Mouse (Mus musculus): Measurements from ENCODE around the gene Fam216a.
"Not testable (repeated sequence)": the region's sequence is repeated elsewhere in the genome, so short reads cannot be mapped to it uniquely, and the experiment has no call there.

Gene Fam216a

DNA sequence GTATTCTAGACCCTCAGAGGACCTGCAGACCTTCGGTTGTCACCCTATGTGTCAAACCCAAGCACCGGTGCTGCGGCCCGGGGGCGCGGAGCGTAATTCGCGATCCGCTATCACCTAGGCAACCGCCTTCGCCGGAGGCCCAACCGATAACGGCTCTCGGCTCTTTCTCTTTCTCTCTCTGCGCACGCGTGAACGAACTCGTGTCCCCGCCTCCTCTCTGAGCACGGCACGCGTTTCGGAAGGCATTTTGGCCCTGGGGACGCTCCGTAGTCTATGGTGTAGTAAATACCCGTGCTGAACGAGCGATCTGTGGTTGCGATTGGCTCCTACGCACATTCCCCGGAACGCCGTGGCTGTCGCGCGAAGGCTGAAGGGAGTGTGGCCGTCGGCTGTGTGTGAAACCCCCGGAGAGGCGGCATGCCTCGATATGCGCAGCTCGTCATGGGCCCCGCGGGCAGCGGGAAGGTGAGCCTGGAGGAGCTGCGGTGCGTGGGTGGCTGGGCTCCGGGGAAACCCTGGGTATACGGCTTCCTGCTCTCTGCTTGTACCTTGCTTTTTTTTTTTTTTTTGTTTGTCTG lies at the start of gene Fam216a:
Fam216a (minus strand) TSS at position 173 of the 578 bp plus-strand sequence.
- Histone ChIP-seq H3K27me3 (ENCODE audit: control insufficient read depth, insufficient read depth, low read length, poor library complexity, severe bottlenecking) (no peaks in the 10 kb centered on the region), H3K36me3 (ENCODE audit: control insufficient read depth, insufficient read depth, low read length, poor library complexity, severe bottlenecking) (no peaks in the 10 kb centered on the region)
- DNase-seq (ENCODE audit: low read depth, low spot score), result peak; percentile 99

- no peak for DNase-seq (ENCODE audit: low read depth, low spot score)
- no peaks in the 10 kb centered on the region for H3K27me3 ChIP-seq (ENCODE audit: control insufficient read depth, insufficient read depth, low read length, poor library complexity, severe bottlenecking)
- H3K36me3 ChIP-seq (ENCODE audit: control insufficient read depth, insufficient read depth, low read length, poor library complexity, severe bottlenecking), result no peaks in the 10 kb centered on the region
Measured at GRCm38 (mm10) chr5:122421271-122422068, 49.3 kb upstream of the Fam216a start, which contains the start of gene Anapc7. Gene Anapc7 (plus strand): TSS chr5:122421693.

DNA sequence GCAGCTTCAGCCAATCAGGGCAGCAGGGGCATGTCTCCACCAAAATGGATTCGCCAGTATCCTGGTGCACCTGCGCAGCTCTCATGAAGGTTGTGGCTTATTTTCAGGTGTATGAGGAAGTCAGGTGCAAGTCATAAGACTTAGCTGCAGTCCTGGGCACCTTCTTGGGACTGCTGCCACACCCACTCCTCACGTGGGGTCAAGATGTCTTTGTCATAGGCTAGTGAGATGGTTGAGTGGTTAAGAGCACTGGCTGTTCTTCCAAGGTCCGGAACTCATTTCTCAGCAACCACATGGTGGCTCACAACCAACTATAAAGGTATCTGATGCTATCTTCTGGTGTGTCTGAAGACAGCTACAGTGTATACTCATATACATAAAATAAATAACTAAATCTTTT lies 48.5 kb upstream of the Fam216a start:
- not testable (repeated sequence) for H3K36me3 ChIP-seq (ENCODE audit: control insufficient read depth, insufficient read depth, low read length, poor library complexity, severe bottlenecking); H3K27me3 ChIP-seq (ENCODE audit: control insufficient read depth, insufficient read depth, low read length, poor library complexity, severe bottlenecking)
- DNase-seq (ENCODE audit: low read depth, low spot score), result peak; percentile 62

- DNase-seq (ENCODE audit: low read depth, low spot score), result no peak
- Histone ChIP-seq H3K36me3 (ENCODE audit: control insufficient read depth, insufficient read depth, low read length, poor library complexity, severe bottlenecking) (0 out of 2 replicates have a peak, but pooled peaks cover 2% of the 10 kb centered on the region), H3K27me3 (ENCODE audit: control insufficient read depth, insufficient read depth, low read length, poor library complexity, severe bottlenecking) (no peaks in the 10 kb centered on the region)
Measured at GRCm38 (mm10) chr5:122415465-122415864, 43.3 kb upstream of the Fam216a start.

DNA sequence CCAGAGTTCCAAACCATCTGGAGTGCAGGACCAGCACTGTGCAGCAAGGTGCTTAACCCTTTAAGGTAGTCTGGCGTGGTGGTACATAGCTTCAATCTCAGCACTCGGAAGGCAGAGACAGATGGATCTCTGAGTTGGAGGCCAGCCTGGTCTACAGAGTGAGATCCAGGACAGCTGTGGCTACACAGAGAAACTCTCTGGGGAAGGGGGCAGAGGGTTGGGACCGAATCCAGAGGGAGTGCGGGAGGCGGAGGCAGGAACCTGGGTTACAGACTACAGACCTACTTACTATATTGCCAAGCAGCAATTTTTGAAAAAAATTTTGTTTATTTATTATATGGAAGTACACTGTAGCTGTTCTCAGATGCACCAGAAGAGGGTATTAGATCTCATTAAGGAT lies 42.2 kb upstream of the Fam216a start:
- Histone ChIP-seq H3K36me3 (ENCODE audit: control insufficient read depth, insufficient read depth, low read length, poor library complexity, severe bottlenecking) (peaks cover 8% of the 10 kb centered on the region; the same call in 1 of the 2 replicates), H3K27me3 (ENCODE audit: control insufficient read depth, insufficient read depth, low read length, poor library complexity, severe bottlenecking) (no peaks in the 10 kb centered on the region)
- no peak for DNase-seq (ENCODE audit: low read depth, low spot score)

DNA sequence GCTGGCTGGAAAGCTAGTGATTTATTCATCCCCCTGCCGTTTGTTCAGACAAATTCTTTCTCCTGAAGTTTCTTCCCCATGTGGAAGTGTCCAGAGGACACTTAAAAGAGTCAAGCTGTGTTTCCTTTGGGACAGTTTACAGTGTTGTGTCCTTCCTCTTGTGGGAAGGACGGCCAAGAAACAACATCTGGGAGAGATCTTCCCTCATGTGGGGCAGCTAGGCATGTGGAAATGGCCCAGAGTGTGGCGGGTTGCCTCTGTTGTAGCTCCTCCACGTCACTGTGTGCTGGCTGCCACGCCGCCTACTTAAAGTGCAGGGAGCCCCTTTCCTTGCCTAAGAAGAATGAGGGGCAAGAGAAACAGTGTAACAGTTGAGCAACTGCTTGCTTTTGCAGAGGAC lies 40.7 kb upstream of the Fam216a start:
- Histone ChIP-seq H3K27me3 (ENCODE audit: control insufficient read depth, insufficient read depth, low read length, poor library complexity, severe bottlenecking) (no peaks in the 10 kb centered on the region), H3K36me3 (ENCODE audit: control insufficient read depth, insufficient read depth, low read length, poor library complexity, severe bottlenecking) (peaks cover 8% of the 10 kb centered on the region; the same call in 1 of the 2 replicates)
- no peak for DNase-seq (ENCODE audit: low read depth, low spot score)

- no peaks in the 10 kb centered on the region for H3K27me3 ChIP-seq (ENCODE audit: control insufficient read depth, insufficient read depth, low read length, poor library complexity, severe bottlenecking)
- DNase-seq (ENCODE audit: low read depth, low spot score), result no peak
- H3K36me3 ChIP-seq (ENCODE audit: control insufficient read depth, insufficient read depth, low read length, poor library complexity, severe bottlenecking), result peaks cover 8% of the 10 kb centered on the region
Measured at GRCm38 (mm10) chr5:122411892-122412291, 39.7 kb upstream of the Fam216a start.

GRCm38 (mm10) chr5:122409692-122410645 lies 37.8 kb upstream of the Fam216a start:
- H3K36me3 ChIP-seq (ENCODE audit: control insufficient read depth, insufficient read depth, low read length, poor library complexity, severe bottlenecking), result peaks cover 15% of the 10 kb centered on the region
- DNase-seq (ENCODE audit: low read depth, low spot score), result no peak
- H3K27me3 ChIP-seq (ENCODE audit: control insufficient read depth, insufficient read depth, low read length, poor library complexity, severe bottlenecking), result no peaks in the 10 kb centered on the region

DNA sequence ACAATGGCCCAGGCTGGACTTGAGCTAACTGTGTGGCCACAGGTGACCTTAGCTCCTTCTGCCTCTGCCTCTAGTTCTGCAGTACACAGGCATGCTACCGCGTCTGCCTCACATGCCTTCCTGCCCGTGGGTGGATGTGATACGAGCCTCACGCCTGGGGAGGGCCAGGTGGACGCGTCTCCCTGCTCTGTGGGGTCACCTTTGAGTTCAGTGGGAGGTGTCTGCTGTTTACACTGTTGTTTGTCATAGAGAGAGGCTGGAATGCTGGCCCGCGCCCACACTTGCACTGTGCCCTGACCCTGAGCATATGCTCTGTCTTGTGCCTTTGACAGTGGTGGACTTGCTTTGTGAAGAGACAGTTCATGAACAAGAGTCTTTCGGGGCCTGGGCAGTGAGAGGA lies 33.4 kb upstream of the Fam216a start:
- Histone ChIP-seq H3K27me3 (ENCODE audit: control insufficient read depth, insufficient read depth, low read length, poor library complexity, severe bottlenecking) (no peaks in the 10 kb centered on the region), H3K36me3 (ENCODE audit: control insufficient read depth, insufficient read depth, low read length, poor library complexity, severe bottlenecking) (peaks cover 26% of the 10 kb centered on the region)
- DNase-seq (ENCODE audit: low read depth, low spot score), result no peak

DNA sequence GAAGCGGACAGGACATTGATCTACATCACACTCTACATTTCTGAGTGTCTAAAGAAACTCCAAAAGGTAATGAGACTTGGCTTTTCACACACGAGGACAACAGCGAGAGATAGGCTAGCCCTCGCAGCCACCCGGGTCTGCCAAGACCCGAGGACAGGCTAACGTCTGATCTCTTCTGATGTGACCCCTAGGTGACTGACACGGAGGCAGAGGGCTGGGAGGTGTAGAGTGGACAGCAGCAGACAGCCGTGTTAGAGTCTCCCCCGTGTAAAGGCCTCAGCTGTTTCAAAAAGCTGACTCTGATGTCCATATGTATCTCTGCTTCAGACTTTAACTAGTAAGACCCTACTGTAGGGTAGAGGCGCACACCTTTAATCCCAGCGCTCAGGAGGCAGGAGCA lies 31.2 kb upstream of the Fam216a start:
- peaks cover 22% of the 10 kb centered on the region for H3K36me3 ChIP-seq (ENCODE audit: control insufficient read depth, insufficient read depth, low read length, poor library complexity, severe bottlenecking)
- DNase-seq (ENCODE audit: low read depth, low spot score), result no peak
- no peaks in the 10 kb centered on the region for H3K27me3 ChIP-seq (ENCODE audit: control insufficient read depth, insufficient read depth, low read length, poor library complexity, severe bottlenecking)

DNA sequence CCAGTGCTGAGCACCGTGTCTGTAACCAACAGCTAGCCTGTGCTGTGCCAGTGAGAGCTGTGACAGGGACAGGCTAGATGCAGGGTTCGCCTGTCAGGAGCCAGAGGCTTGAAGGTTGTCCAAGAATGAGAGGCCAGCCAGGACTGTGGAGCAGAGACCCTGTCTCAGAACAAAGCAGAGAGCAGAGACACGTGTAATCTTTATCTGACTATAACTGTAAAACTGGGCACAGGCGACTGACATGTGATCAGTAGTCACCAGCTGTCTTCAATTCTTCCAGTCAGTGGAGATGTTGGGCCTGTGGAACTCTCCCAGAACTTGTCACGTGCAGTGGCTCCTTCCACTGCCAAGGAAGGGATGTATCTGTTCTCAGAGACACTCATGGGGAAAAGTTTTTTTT lies 30.6 kb upstream of the Fam216a start:
- no peaks in the 10 kb centered on the region for H3K27me3 ChIP-seq (ENCODE audit: control insufficient read depth, insufficient read depth, low read length, poor library complexity, severe bottlenecking)
- H3K36me3 ChIP-seq (ENCODE audit: control insufficient read depth, insufficient read depth, low read length, poor library complexity, severe bottlenecking), result peaks cover 22% of the 10 kb centered on the region
- no peak for DNase-seq (ENCODE audit: low read depth, low spot score)

DNA sequence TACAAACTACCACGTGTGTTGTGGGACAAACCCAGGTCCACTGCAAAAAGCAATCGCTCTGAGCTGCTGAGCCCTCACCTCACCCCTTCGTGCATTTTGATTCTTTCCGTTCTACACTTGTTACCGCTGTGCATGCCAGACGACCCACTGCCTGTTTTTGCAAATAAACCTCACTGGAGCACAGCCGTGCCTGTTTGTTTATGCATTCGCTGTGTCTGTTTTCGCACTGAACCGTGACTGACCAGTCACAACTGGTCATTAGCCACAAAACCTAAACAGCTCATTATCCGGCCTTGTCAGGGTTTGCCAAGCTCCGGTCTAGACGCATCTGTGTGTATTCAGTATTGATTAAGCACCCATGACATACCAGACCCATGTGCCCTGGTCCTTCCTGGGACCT lies 30.0 kb upstream of the Fam216a start:
- DNase-seq (ENCODE audit: low read depth, low spot score), result no peak
- H3K27me3 ChIP-seq (ENCODE audit: control insufficient read depth, insufficient read depth, low read length, poor library complexity, severe bottlenecking), result no peaks in the 10 kb centered on the region

DNA sequence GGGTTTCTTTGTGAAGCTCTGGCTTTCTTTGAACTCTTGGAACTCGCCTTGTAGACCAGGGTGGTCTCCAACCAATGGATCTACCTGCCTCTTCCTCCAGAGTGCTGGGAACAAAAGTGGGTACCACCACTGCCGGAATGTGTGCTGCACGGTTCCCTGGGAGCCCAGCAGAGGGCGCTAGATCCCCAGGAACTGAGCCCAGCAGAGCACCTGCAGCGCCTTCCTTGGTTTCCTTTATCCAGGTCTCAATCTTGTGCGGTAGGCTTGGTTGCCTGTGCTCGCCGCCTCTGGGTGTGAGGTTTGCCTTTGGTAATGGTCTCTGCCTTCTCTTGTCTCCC lies 29.1 kb upstream of the Fam216a start:
- no peaks in the 10 kb centered on the region for H3K27me3 ChIP-seq (ENCODE audit: control insufficient read depth, insufficient read depth, low read length, poor library complexity, severe bottlenecking)
- peak; percentile 67 for DNase-seq (ENCODE audit: low read depth, low spot score)
- H3K36me3 ChIP-seq (ENCODE audit: control insufficient read depth, insufficient read depth, low read length, poor library complexity, severe bottlenecking), result peaks cover 17% of the 10 kb centered on the region; the same call in 1 of the 2 replicates

More for the DNA sequence above, 30.0 kb upstream of the Fam216a start:
- peaks cover 22% of the 10 kb centered on the region for H3K36me3 ChIP-seq (ENCODE audit: control insufficient read depth, insufficient read depth, low read length, poor library complexity, severe bottlenecking)

- no peak for DNase-seq (ENCODE audit: low read depth, low spot score)
- Histone ChIP-seq H3K27me3 (ENCODE audit: control insufficient read depth, insufficient read depth, low read length, poor library complexity, severe bottlenecking) (no peaks in the 10 kb centered on the region), H3K36me3 (ENCODE audit: control insufficient read depth, insufficient read depth, low read length, poor library complexity, severe bottlenecking) (peaks cover 17% of the 10 kb centered on the region; the same call in 1 of the 2 replicates)
Measured at GRCm38 (mm10) chr5:122400628-122401302, 28.6 kb upstream of the Fam216a start.
